Mouse (Mus musculus) embryonic fibroblast, embryonic 13.5 days (primary cell): ENCODE measurements around the gene Mei1. TPM values are rescaled to one million over a fixed set of nuclear protein-coding genes. Genes with fewer than 3 reads are reported as not detected.

Source experiments
- H3K27ac ChIP-seq: 2 replicates; pipeline ENCODE4 v1.5.1; 2012; ENCODE audit warnings: low read length, control low read depth, inconsistent platforms; ENCODE audit not compliant: insufficient read depth
- H3K4me1 ChIP-seq: 2 replicates; pipeline ENCODE4 v1.6.1; 2011; ENCODE audit warnings: low read length; ENCODE audit not compliant: control insufficient read depth, insufficient read depth
- H3K4me3 ChIP-seq: 2 replicates; pipeline ENCODE4 v1.5.1; 2011; ENCODE audit warnings: mild to moderate bottlenecking, control low read depth, low read length; ENCODE audit not compliant: insufficient read depth
- CTCF ChIP-seq: IDR thresholded peaks from 2 replicates; pipeline ENCODE4 v1.5.1; 2011; ENCODE audit warnings: mild to moderate bottlenecking, control low read depth, low read length, moderate library complexity, borderline replicate concordance; ENCODE audit not compliant: insufficient read depth
- POLR2A ChIP-seq: IDR thresholded peaks from 2 replicates; pipeline ENCODE4 v1.6.1; 2011; ENCODE audit warnings: low read depth, mild to moderate bottlenecking, control low read depth, low read length, moderate library complexity
- polyA plus RNA-seq: library from polyadenylated mRNA; stranded (reverse); fragments of >200 nt; gene quantifications from 2 replicates; pipeline ENCODE4 v1.2.4, GENCODE M21; 2011; ENCODE audit warnings: low read depth; ENCODE audit not compliant: missing spikeins, insufficient read length

Mei1 gene
- polyA plus RNA-seq, 1 experiment = not detected

DNA sequence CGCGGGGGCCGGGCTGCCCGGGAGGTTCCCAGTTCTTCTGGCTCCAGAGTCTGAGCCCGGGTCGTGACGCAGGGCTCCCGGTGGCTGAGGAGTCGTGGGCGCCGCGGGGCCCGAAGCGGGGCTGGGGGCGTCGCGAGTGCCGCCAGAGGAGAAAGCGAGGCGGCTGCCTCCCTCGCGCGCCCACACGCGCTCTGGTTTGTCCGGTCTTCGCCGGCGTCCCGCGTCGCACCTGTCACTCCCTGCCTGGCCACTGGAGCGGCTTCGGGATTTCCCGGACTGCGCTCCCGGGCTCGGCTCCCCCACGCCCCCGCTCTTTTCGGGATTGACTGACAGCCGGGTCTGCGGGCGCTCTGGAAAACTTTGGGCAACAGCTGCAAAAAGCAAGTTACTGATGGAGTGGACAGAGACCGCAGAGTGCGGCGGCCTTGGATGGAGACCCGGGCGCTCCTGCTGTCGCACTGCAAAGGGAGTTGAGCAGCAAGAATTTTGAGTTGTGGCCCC, 77.9 kb downstream of the Mei1 start:
- Histone ChIP-seq H3K4me1 (peaks cover 3% of the 10 kb centered on the region), H3K4me3 (peak overlapping the region; percentile 93), H3K27ac (peak overlapping the region; percentile 71)
- TF ChIP-seq POLR2A (no peak; the same call in 1 of the 2 replicates), CTCF (no peak)

GRCm38 (mm10) chr15:82148510-82148911, 78.7 kb downstream of the Mei1 start:
- Histone ChIP-seq H3K4me1 (peaks cover 3% of the 10 kb centered on the region), H3K27ac (peak overlapping the region; percentile 71; the same call in 1 of the 2 replicates), H3K4me3 (peak overlapping the region; percentile 93)
- TF ChIP-seq POLR2A = no peak
- TF ChIP-seq CTCF = no peak

DNA sequence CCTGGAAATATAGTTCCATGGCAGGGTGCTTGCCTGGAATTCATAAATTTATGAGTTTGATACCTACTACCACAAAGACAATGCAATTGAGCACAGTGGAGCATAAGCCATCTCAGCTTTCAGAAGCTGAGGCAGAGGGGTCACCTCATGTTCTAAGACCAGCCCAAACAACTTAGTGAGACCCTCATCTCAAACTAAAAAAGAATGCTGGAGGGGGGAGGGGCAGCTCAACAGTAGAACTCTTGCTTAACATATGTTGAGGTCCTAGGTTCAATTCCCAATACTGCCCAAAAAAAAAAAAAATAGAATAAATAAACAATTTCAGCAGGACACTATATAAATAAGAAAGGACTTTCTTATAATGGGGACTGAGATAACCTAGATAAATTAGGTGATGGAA, 80.2 kb downstream of the Mei1 start:
- TF ChIP-seq CTCF (no peak), POLR2A (no peak)
- H3K4me1 ChIP-seq = peaks cover 3% of the 10 kb centered on the region
- H3K4me3 ChIP-seq = no peak overlapping the region

GRCm38 (mm10) chr15:82151176-82151575, 81.4 kb downstream of the Mei1 start:
- no peak overlapping the region for H3K4me3 ChIP-seq
- no peaks in the 10 kb centered on the region; the same call in 1 of the 2 replicates for H3K4me1 ChIP-seq
- no peak overlapping the region for H3K27ac ChIP-seq
- TF ChIP-seq POLR2A (no peak), CTCF (no peak)

More for the DNA sequence above, 80.2 kb downstream of the Mei1 start:
- no peak overlapping the region for H3K27ac ChIP-seq

DNA sequence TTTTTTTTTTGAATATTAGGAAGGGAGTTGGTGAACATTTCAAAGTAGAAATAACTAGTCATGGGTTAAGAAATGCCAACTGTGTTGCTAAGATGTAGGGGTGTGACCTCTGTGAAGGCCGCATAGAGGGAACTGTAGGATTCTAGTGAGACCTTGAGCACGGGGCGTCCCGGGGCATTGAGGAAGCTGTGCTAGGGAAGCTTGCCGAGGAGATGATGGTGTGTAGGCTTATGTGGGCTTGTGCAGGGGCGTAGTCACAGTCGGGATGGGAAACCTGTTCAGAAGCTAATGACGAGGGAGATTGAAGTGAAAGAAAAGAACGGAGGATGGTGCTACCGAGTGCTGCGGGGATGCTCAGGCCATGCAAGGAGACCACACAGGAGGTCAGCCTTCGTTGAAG, 82.2 kb downstream of the Mei1 start:
- no peak for TF ChIP-seq POLR2A
- no peak overlapping the region for H3K27ac ChIP-seq
- no peaks in the 10 kb centered on the region for H3K4me1 ChIP-seq
- no peak overlapping the region for H3K4me3 ChIP-seq

GRCm38 (mm10) chr15:82152435-82152834, 82.6 kb downstream of the Mei1 start:
- no peaks in the 10 kb centered on the region for H3K4me1 ChIP-seq
- no peak overlapping the region for H3K27ac ChIP-seq
- no peak overlapping the region for H3K4me3 ChIP-seq
- no peak for TF ChIP-seq POLR2A
- TF ChIP-seq CTCF = no peak

DNA sequence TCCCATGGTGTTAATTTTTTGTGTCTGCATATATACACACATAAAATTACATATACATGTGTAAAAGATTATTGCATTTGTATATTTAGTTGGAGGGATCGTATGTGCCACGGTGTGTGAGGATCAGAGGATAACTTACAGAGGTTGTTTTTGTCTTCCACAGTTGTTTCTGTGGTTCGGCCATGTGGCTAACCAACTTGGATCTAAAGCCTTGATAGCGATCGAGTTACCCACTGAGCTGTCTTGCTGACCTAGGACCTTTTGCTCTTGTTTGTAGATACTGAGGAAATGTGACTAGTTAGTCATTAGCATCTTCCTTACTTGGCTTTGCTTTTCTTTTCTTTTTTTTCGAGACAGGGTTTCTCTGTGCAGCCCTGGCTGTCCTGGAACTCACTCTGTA, 86.5 kb downstream of the Mei1 start:
- Histone ChIP-seq H3K27ac (no peak overlapping the region), H3K4me3 (no peak overlapping the region), H3K4me1 (peaks cover 27% of the 10 kb centered on the region)
- TF ChIP-seq CTCF = no peak
- TF ChIP-seq POLR2A = no peak

- Histone ChIP-seq H3K4me3 (no peak overlapping the region), H3K27ac (no peak overlapping the region), H3K4me1 (peaks cover 30% of the 10 kb centered on the region)
- no peak for TF ChIP-seq POLR2A
- no peak for TF ChIP-seq CTCF
Observed at GRCm38 (mm10) chr15:82156902-82157301, 87.1 kb downstream of the Mei1 start.

GRCm38 (mm10) chr15:82158243-82159035, 88.6 kb downstream of the Mei1 start:
- no peak overlapping the region for H3K4me3 ChIP-seq
- no peak for TF ChIP-seq CTCF
- TF ChIP-seq POLR2A = no peak
- peak overlapping the region; percentile 7; the same call in 1 of the 2 replicates for H3K27ac ChIP-seq
- H3K4me1 ChIP-seq = peaks cover 32% of the 10 kb centered on the region

- TF ChIP-seq POLR2A = no peak
- TF ChIP-seq CTCF = no peak
- Histone ChIP-seq H3K4me3 (no peak overlapping the region), H3K27ac (no peak overlapping the region), H3K4me1 (peaks cover 35% of the 10 kb centered on the region)
Observed at GRCm38 (mm10) chr15:82159471-82159870, 89.7 kb downstream of the Mei1 start.
